Mouse (Mus musculus) lung, embryonic 15.5 days (tissue): Measurements from ENCODE around the gene Rapgef6. TPM values are rescaled to one million over a fixed set of nuclear protein-coding genes. Genes with fewer than 3 reads are reported as not detected.

Experiments used
- ATAC-seq: fragments of 200-750 bp; cut with Nextera tagmentation; 2 replicates; pipeline ENCODE4 v1.8.0; 2017; ENCODE audit warnings: moderate number of reproducible peaks, borderline replicate concordance; ENCODE audit not compliant: low FRiP score, low TSS enrichment; ENCODE audit errors: extremely low read depth
- H3K27ac ChIP-seq: fragments of 300-500 bp; sonication (generic); 2 replicates; pipeline ENCODE4 v1.5.1; 2015; ENCODE audit warnings: moderate library complexity, mild to moderate bottlenecking, inconsistent platforms
- H3K27me3 ChIP-seq: fragments of 300-500 bp; sonication (generic); 2 replicates; pipeline ENCODE4 v1.6.1; 2015; ENCODE audit warnings: inconsistent platforms
- H3K36me3 ChIP-seq: fragments of 300-500 bp; sonication (generic); 2 replicates; pipeline ENCODE4 v1.6.1; 2015; ENCODE audit warnings: inconsistent platforms
- H3K4me1 ChIP-seq: fragments of 300-500 bp; sonication (generic); 2 replicates; pipeline ENCODE4 v1.6.1; 2015; ENCODE audit warnings: inconsistent platforms
- H3K4me2 ChIP-seq: fragments of 300-500 bp; sonication (generic); 2 replicates; pipeline ENCODE4 v1.6.1; 2015; ENCODE audit warnings: inconsistent platforms, mild to moderate bottlenecking, moderate library complexity
- H3K4me3 ChIP-seq: fragments of 300-500 bp; sonication (generic); 2 replicates; pipeline ENCODE4 v1.5.1; 2015; ENCODE audit warnings: mild to moderate bottlenecking, inconsistent platforms
- H3K9ac ChIP-seq: fragments of 300-500 bp; sonication (generic); 2 replicates; pipeline ENCODE4 v1.6.1; 2015; ENCODE audit warnings: inconsistent platforms
- H3K9me3 ChIP-seq: fragments of 300-500 bp; sonication (generic); 2 replicates; pipeline ENCODE4 v1.6.1; 2016; ENCODE audit warnings: inconsistent platforms
- WGBS: fragments of 180-500 bp; shearing (Covaris S2); methylation state at CpG from one replicate; pipeline ENCODE4 v1.1.7; 2015; 5-methylcytosine and 5-hydroxymethylcytosine counted together
- polyA plus RNA-seq: library from polyadenylated mRNA; unstranded; fragments of >200 nt; fragmentation: Nextera tagmentation; extraction: Ambion mirVana; gene quantifications from 2 replicates; pipeline ENCODE4 v1.2.1, GENCODE M21; 2015

The Rapgef6 gene
- polyA plus RNA-seq, 1 experiment from 2014 or later, result 37.4 TPM

- H3K4me2 ChIP-seq, result no peak overlapping the region
- H3K27me3 ChIP-seq, result no peaks in the 10 kb centered on the region
- no peak overlapping the region for H3K27ac ChIP-seq
- H3K9ac ChIP-seq, result no peak overlapping the region
- peaks cover 17% of the 10 kb centered on the region; the same call in 1 of the 2 replicates for H3K36me3 ChIP-seq
- ATAC-seq, result no peak
- WGBS, result 67% methylated on average over 4 of the region's 4 CpGs
- no peaks in the 10 kb centered on the region for H3K4me1 ChIP-seq
- no peak overlapping the region for H3K4me3 ChIP-seq
- H3K9me3 ChIP-seq, result no peaks in the 10 kb centered on the region
Observed at GRCm38 (mm10) chr11:54724353-54725034, 201.8 kb downstream of the Rapgef6 start.

GRCm38 (mm10) chr11:54726571-54727062 is 204.0 kb downstream of the Rapgef6 start:
- no peak overlapping the region for H3K4me3 ChIP-seq
- no peak for ATAC-seq
- no peaks in the 10 kb centered on the region for H3K27me3 ChIP-seq
- H3K36me3 ChIP-seq, result peaks cover 17% of the 10 kb centered on the region; the same call in 1 of the 2 replicates
- no peak overlapping the region for H3K4me2 ChIP-seq
- H3K4me1 ChIP-seq, result no peaks in the 10 kb centered on the region
- WGBS, result 81% methylated on average over 3 of the region's 3 CpGs
- H3K27ac ChIP-seq, result no peak overlapping the region
- H3K9ac ChIP-seq, result no peak overlapping the region
- H3K9me3 ChIP-seq, result no peaks in the 10 kb centered on the region

- Histone ChIP-seq H3K27ac (no peak overlapping the region), H3K36me3 (peaks cover 15% of the 10 kb centered on the region; the same call in 1 of the 2 replicates), H3K9ac (no peak overlapping the region), H3K4me1 (no peaks in the 10 kb centered on the region), H3K4me3 (no peak overlapping the region), H3K9me3 (no peaks in the 10 kb centered on the region), H3K4me2 (no peak overlapping the region), H3K27me3 (no peaks in the 10 kb centered on the region)
- no peak for ATAC-seq
- WGBS, result 51% methylated on average over 5 of the region's 5 CpGs
Observed at GRCm38 (mm10) chr11:54727327-54727901, 204.8 kb downstream of the Rapgef6 start.

- H3K9me3 ChIP-seq, result no peaks in the 10 kb centered on the region
- no peaks in the 10 kb centered on the region for H3K4me1 ChIP-seq
- H3K4me3 ChIP-seq, result no peak overlapping the region
- H3K4me2 ChIP-seq, result no peak overlapping the region
- no peak for ATAC-seq
- no peak overlapping the region for H3K9ac ChIP-seq
- peaks cover 8% of the 10 kb centered on the region; the same call in 1 of the 2 replicates for H3K36me3 ChIP-seq
- 90% methylated on average over 2 of the region's 2 CpGs for WGBS
- no peak overlapping the region for H3K27ac ChIP-seq
- no peaks in the 10 kb centered on the region for H3K27me3 ChIP-seq
Observed at GRCm38 (mm10) chr11:54728371-54728770, 205.7 kb downstream of the Rapgef6 start.

GRCm38 (mm10) chr11:54729311-54729710 is 206.7 kb downstream of the Rapgef6 start:
- Histone ChIP-seq H3K9ac (no peak overlapping the region), H3K9me3 (no peaks in the 10 kb centered on the region), H3K4me3 (no peak overlapping the region), H3K4me1 (no peaks in the 10 kb centered on the region), H3K27me3 (no peaks in the 10 kb centered on the region), H3K4me2 (no peak overlapping the region), H3K36me3 (peaks cover 6% of the 10 kb centered on the region; the same call in 1 of the 2 replicates), H3K27ac (no peak overlapping the region)
- 83% methylated on average over 3 of the region's 3 CpGs for WGBS
- no peak for ATAC-seq

- WGBS, result 89% methylated on average over 5 of the region's 5 CpGs
- no peak overlapping the region for H3K27ac ChIP-seq
- H3K9me3 ChIP-seq, result no peaks in the 10 kb centered on the region
- H3K4me3 ChIP-seq, result no peak overlapping the region
- H3K4me1 ChIP-seq, result no peaks in the 10 kb centered on the region
- H3K36me3 ChIP-seq, result peaks cover 10% of the 10 kb centered on the region; the same call in 1 of the 2 replicates
- H3K9ac ChIP-seq, result no peak overlapping the region
- no peak overlapping the region for H3K4me2 ChIP-seq
- ATAC-seq, result no peak
- no peaks in the 10 kb centered on the region for H3K27me3 ChIP-seq
Observed at GRCm38 (mm10) chr11:54730931-54731330, 208.3 kb downstream of the Rapgef6 start.

- no peak overlapping the region for H3K27ac ChIP-seq
- H3K4me3 ChIP-seq, result no peak overlapping the region
- H3K9ac ChIP-seq, result no peak overlapping the region
- no peak for ATAC-seq
- H3K4me2 ChIP-seq, result no peak overlapping the region
- H3K36me3 ChIP-seq, result peaks cover 10% of the 10 kb centered on the region; the same call in 1 of the 2 replicates
- 84% methylated on average over 7 of the region's 7 CpGs for WGBS
- H3K9me3 ChIP-seq, result no peaks in the 10 kb centered on the region
- H3K27me3 ChIP-seq, result no peaks in the 10 kb centered on the region
- no peaks in the 10 kb centered on the region for H3K4me1 ChIP-seq
Observed at GRCm38 (mm10) chr11:54731367-54731766, 208.7 kb downstream of the Rapgef6 start.

GRCm38 (mm10) chr11:54733546-54733945 is 210.9 kb downstream of the Rapgef6 start:
- H3K27ac ChIP-seq, result no peak overlapping the region
- H3K27me3 ChIP-seq, result no peaks in the 10 kb centered on the region
- no peaks in the 10 kb centered on the region for H3K4me1 ChIP-seq
- H3K4me3 ChIP-seq, result no peak overlapping the region
- no peaks in the 10 kb centered on the region for H3K9me3 ChIP-seq
- H3K4me2 ChIP-seq, result no peak overlapping the region
- ATAC-seq, result no peak
- no peak overlapping the region for H3K9ac ChIP-seq
- WGBS, result 82% methylated on average over 7 of the region's 7 CpGs
- H3K36me3 ChIP-seq, result peaks cover 13% of the 10 kb centered on the region; the same call in 1 of the 2 replicates

GRCm38 (mm10) chr11:54735114-54735513 is 212.5 kb downstream of the Rapgef6 start:
- H3K36me3 ChIP-seq, result peaks cover 17% of the 10 kb centered on the region
- WGBS, result 65% methylated on average over 1 of the region's 1 CpGs
- ATAC-seq, result no peak
- H3K27ac ChIP-seq, result no peak overlapping the region
- no peak overlapping the region for H3K4me3 ChIP-seq
- no peaks in the 10 kb centered on the region for H3K4me1 ChIP-seq
- H3K9me3 ChIP-seq, result no peaks in the 10 kb centered on the region
- H3K4me2 ChIP-seq, result no peak overlapping the region
- no peak overlapping the region for H3K9ac ChIP-seq
- H3K27me3 ChIP-seq, result no peaks in the 10 kb centered on the region

- H3K4me3 ChIP-seq, result no peak overlapping the region
- H3K4me2 ChIP-seq, result no peak overlapping the region
- H3K4me1 ChIP-seq, result no peaks in the 10 kb centered on the region
- H3K9ac ChIP-seq, result no peak overlapping the region
- H3K36me3 ChIP-seq, result peaks cover 20% of the 10 kb centered on the region
- no peaks in the 10 kb centered on the region for H3K27me3 ChIP-seq
- H3K27ac ChIP-seq, result no peak overlapping the region
- H3K9me3 ChIP-seq, result no peaks in the 10 kb centered on the region
- 70% methylated on average over 5 of the region's 5 CpGs for WGBS
- no peak for ATAC-seq
Observed at GRCm38 (mm10) chr11:54736903-54737302, 214.3 kb downstream of the Rapgef6 start.

- 87% methylated on average over 4 of the region's 4 CpGs for WGBS
- no peak overlapping the region for H3K9ac ChIP-seq
- H3K4me2 ChIP-seq, result no peak overlapping the region
- H3K27ac ChIP-seq, result no peak overlapping the region
- peaks cover 20% of the 10 kb centered on the region for H3K36me3 ChIP-seq
- no peak for ATAC-seq
- no peaks in the 10 kb centered on the region for H3K4me1 ChIP-seq
- H3K9me3 ChIP-seq, result no peaks in the 10 kb centered on the region
- no peaks in the 10 kb centered on the region for H3K27me3 ChIP-seq
- no peak overlapping the region for H3K4me3 ChIP-seq
Observed at GRCm38 (mm10) chr11:54739012-54739750, 216.5 kb downstream of the Rapgef6 start.

GRCm38 (mm10) chr11:54741330-54741729 is 218.7 kb downstream of the Rapgef6 start:
- Histone ChIP-seq H3K27ac (no peak overlapping the region), H3K27me3 (no peaks in the 10 kb centered on the region), H3K4me3 (no peak overlapping the region), H3K9ac (no peak overlapping the region), H3K36me3 (peaks cover 13% of the 10 kb centered on the region), H3K4me1 (no peaks in the 10 kb centered on the region), H3K9me3 (no peaks in the 10 kb centered on the region), H3K4me2 (no peak overlapping the region)
- WGBS, result 71% methylated on average over 2 of the region's 2 CpGs
- ATAC-seq, result no peak
